Mouse (Mus musculus) midbrain, embryonic 12.5 days (tissue): ENCODE data around the gene Tmem229b. TPM values are rescaled to one million over a fixed set of nuclear protein-coding genes. Genes with fewer than 3 reads are reported as not detected.
"Not testable (repeated sequence)": the region's sequence is repeated elsewhere in the genome, so short reads cannot be mapped to it uniquely, and the experiment has no call there.

Experiments
- ATAC-seq: fragments of 200-750 bp; cut with Nextera tagmentation; 2 replicates; pipeline ENCODE4 v1.8.0; 2017; ENCODE audit warnings: low read depth, moderate TSS enrichment, moderate library complexity; ENCODE audit not compliant: low FRiP score
- H3K27ac ChIP-seq: fragments of 300-500 bp; sonication (generic); replicated peaks from 2 replicates; pipeline ENCODE4 v1.5.1; 2016; ENCODE audit warnings: mild to moderate bottlenecking
- H3K27me3 ChIP-seq: fragments of 300-500 bp; sonication (generic); 2 replicates; pipeline ENCODE4 v1.6.1; 2016; ENCODE audit warnings: mild to moderate bottlenecking
- H3K36me3 ChIP-seq: fragments of 300-500 bp; sonication (generic); 2 replicates; pipeline ENCODE4 v1.6.1; 2016
- H3K4me1 ChIP-seq: fragments of 300-500 bp; sonication (generic); 2 replicates; pipeline ENCODE4 v1.6.1; 2016
- H3K4me2 ChIP-seq: fragments of 300-500 bp; sonication (generic); replicated peaks from 2 replicates; pipeline ENCODE4 v1.6.1; 2016; ENCODE audit warnings: mild to moderate bottlenecking, moderate library complexity
- H3K4me3 ChIP-seq: fragments of 300-500 bp; sonication (generic); 2 replicates; pipeline ENCODE4 v1.5.1; 2016; ENCODE audit warnings: mild to moderate bottlenecking
- H3K9ac ChIP-seq: fragments of 300-500 bp; sonication (generic); replicated peaks from 2 replicates; pipeline ENCODE4 v1.6.1; 2016; ENCODE audit warnings: mild to moderate bottlenecking, moderate library complexity
- H3K9me3 ChIP-seq: fragments of 300-500 bp; sonication (generic); 2 replicates; pipeline ENCODE4 v1.6.1; 2016; ENCODE audit warnings: mild to moderate bottlenecking
- WGBS: fragments of 180-500 bp; shearing (Covaris S2); methylation state at CpG from one replicate; pipeline ENCODE4 v1.1.7; 2016; 5-methylcytosine and 5-hydroxymethylcytosine counted together
- polyA plus RNA-seq: library from polyadenylated mRNA; unstranded; fragments of >200 nt; fragmentation: Nextera tagmentation; extraction: Ambion mirVana; gene quantifications from 2 replicates; pipeline ENCODE4 v1.2.1, GENCODE M21; 2016

Gene Tmem229b
- polyA plus RNA-seq, 1 experiment from 2014 or later = 17.3 TPM

DNA sequence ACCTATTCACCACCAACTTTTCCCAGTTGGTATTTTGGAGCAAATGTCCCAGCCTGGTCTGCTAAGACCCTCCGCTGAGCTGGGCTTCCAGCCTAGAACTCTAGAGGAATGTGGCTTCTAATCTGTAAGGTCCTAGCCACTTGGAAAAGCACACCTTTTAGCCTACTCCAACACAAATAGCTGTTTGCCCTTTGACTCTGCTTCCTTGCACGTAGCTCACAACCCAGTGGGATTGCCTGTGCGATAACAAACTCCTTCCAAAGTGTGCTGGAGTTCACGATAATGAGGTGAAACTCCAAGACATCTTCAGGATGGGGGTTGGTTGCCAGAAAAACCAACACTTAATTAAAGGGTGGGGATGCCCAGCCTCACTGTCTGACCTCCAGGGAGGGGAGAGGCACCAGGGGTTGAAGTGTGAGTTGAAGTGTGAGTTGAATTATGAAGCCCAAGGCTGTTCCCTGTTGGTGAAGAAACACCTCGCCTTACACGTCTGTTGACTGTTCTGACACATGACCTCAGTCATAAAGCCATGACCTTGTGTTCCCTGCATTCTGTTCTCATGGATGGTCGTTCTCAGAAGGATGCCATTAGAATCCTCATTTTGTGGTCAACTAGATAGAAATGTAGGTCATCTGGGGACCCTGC lies 67.9 kb downstream of the Tmem229b start:
- no peak overlapping the region for H3K4me3 ChIP-seq
- no peaks in the 10 kb centered on the region for H3K9me3 ChIP-seq
- H3K4me1 ChIP-seq = no peaks in the 10 kb centered on the region
- no peak overlapping the region for H3K9ac ChIP-seq
- H3K36me3 ChIP-seq = no peaks in the 10 kb centered on the region
- WGBS = 83% methylated on average over 7 of the region's 7 CpGs
- no peak for ATAC-seq
- no peaks in the 10 kb centered on the region for H3K27me3 ChIP-seq
- no peak overlapping the region for H3K27ac ChIP-seq
- H3K4me2 ChIP-seq = no peak overlapping the region

DNA sequence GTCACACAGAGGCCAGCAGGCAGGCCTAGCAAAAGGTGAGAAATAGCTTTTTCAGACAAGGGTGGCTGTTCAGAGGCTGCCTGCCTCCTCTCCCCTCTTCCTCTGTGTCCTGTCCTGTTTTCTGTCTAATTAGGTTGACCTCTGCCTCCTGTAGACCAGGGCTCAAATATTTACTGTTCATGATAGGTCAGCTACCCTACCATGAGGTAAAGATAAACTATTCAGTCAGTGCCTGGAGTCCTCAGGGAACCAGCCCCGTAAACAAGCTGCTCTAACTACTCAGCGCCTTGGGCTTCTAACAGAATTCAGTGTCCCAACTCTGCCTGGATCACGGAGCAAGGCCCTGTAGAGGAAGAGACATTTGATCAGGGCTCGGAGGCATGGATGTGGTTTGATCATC lies 70.9 kb downstream of the Tmem229b start:
- no peaks in the 10 kb centered on the region for H3K27me3 ChIP-seq
- no peak for ATAC-seq
- 65% methylated on average over 4 of the region's 4 CpGs for WGBS
- H3K36me3 ChIP-seq = no peaks in the 10 kb centered on the region
- no peak overlapping the region for H3K9ac ChIP-seq
- H3K4me3 ChIP-seq = no peak overlapping the region
- no peak overlapping the region for H3K27ac ChIP-seq
- no peak overlapping the region for H3K4me2 ChIP-seq
- H3K4me1 ChIP-seq = no peaks in the 10 kb centered on the region
- no peaks in the 10 kb centered on the region for H3K9me3 ChIP-seq

DNA sequence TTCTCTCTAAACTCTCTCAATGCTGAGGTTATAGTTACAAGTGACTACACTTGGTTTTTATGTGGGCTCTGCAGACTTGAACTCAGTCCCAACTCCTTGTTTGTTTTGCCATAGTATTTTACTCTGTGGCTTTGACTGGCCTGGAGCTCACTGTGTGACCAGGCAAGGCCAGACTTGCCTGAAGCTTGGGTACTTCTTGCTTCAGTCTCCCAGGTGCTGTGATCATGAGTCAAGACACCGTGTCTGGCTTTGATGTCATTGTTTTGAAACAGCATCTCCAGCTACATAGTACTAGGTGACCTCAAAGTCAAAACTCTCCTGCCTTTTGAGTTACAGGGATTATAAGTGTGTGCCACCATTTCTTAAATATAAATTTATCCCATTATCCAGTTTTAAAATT lies 77.5 kb downstream of the Tmem229b start:
- Histone ChIP-seq H3K27ac (no peak overlapping the region), H3K9ac (no peak overlapping the region), H3K36me3 (no peaks in the 10 kb centered on the region), H3K4me3 (no peak overlapping the region), H3K27me3 (no peaks in the 10 kb centered on the region), H3K9me3 (no peaks in the 10 kb centered on the region), H3K4me2 (no peak overlapping the region), H3K4me1 (no peaks in the 10 kb centered on the region)
- no peak for ATAC-seq
- 97% methylated on average over 1 of the region's 1 CpGs for WGBS

DNA sequence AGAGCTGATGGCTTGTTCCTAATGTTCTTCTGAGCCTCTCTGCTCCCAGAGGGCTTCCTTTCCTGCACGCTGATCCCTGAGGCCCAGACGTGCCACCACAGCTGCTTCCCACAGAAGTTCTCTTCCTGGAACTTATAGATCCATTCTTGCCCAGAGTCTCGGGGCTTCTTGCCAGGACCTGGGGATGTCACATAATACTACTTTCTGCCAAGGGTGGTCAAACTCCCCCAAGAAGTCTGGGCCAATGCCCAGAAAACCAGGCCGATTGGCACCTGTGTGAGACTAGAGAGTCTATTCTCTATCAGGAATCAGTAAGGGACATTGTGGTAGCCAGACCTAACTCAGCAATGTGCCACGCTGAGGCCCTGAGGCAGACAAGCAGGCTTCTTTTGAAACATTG lies 80.1 kb downstream of the Tmem229b start:
- no peaks in the 10 kb centered on the region for H3K36me3 ChIP-seq
- H3K27ac ChIP-seq = no peak overlapping the region
- no peak for ATAC-seq
- H3K4me2 ChIP-seq = no peak overlapping the region
- no peaks in the 10 kb centered on the region for H3K9me3 ChIP-seq
- H3K4me3 ChIP-seq = no peak overlapping the region
- WGBS = 79% methylated on average over 5 of the region's 5 CpGs
- H3K4me1 ChIP-seq = no peaks in the 10 kb centered on the region
- no peak overlapping the region for H3K9ac ChIP-seq
- H3K27me3 ChIP-seq = no peaks in the 10 kb centered on the region

DNA sequence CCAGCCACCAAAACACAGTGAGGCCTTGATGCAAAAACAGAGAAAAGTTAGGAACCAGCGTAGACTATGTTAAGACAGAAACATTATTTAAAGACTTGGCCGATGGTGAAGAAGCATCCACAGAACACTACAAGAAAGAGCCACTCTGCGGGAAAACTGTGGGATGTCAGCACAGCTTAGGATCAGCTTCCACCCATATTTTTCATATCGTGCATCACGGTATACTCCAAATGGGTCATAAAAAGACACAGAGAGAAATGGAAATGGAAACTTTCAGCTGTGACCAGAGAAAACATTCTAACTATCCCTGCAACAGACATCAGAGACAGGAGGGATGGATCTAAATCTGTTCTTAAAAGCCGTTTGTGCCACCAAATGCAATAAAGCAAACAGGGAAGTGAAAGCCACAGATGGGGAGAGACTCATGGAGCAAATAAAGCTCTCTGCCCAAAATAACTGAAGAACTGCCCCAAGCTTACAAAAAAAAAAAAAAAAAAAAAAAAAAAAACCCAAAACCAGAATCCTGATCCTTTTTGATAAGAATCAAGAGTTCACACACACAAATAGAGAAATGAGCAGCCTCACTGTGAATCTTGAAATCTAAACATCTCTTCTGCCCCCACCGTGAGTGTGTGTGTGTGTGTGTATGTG lies 83.8 kb downstream of the Tmem229b start:
- 91% methylated on average over 7 of the region's 7 CpGs for WGBS
- H3K4me3 ChIP-seq = no peak overlapping the region
- H3K27ac ChIP-seq = no peak overlapping the region
- H3K4me2 ChIP-seq = no peak overlapping the region
- ATAC-seq = no peak
- 0 out of 2 replicates have a peak, but pooled peaks cover 3% of the 10 kb centered on the region for H3K4me1 ChIP-seq
- H3K9ac ChIP-seq = no peak overlapping the region
- H3K27me3 ChIP-seq = no peaks in the 10 kb centered on the region
- H3K36me3 ChIP-seq = no peaks in the 10 kb centered on the region
- no peaks in the 10 kb centered on the region for H3K9me3 ChIP-seq

DNA sequence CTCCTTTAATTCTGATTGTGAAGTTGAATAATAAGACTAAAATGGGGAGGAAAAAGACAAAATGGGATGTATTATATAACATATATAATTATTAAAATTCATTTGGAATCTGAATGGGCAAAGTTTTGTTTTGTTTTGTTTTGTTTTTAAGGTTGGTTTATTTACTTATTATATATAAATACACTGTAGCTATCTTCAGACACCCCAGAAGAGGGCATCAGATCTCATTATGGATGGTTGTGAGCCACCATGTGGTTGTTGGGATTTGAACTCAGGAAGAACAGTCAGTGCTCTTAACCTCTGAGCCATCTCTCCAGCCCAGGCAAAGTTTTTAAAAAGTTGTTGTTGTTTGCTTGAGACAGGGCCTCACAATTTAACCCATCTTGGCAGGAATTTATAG lies 84.5 kb downstream of the Tmem229b start:
- H3K27ac ChIP-seq, ATAC-seq, H3K4me3 ChIP-seq, H3K27me3 ChIP-seq, H3K9ac ChIP-seq, H3K4me1 ChIP-seq, H3K36me3 ChIP-seq, H3K9me3 ChIP-seq, H3K4me2 ChIP-seq: not testable (repeated sequence)

DNA sequence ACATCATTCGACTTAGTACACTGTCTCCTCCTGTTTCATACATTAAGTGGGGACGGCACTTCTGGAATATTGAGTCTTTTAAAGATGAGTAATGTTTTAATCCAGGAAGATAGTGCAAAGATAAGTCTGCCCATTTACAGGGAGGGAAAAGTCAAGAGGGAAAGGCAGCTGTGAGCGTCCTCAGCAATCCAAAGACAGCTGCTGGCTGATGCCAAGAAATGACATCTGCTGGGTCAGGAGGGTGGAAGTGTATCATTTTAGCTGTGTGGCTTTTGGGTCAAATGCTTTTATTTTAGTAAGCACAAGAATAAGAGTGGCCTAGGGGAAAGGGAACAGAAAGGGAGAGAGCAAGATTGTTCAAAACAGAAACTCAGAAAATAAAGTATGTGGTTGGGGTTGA lies 85.4 kb downstream of the Tmem229b start:
- no peak overlapping the region for H3K4me2 ChIP-seq
- no peaks in the 10 kb centered on the region for H3K9me3 ChIP-seq
- H3K27me3 ChIP-seq = no peaks in the 10 kb centered on the region
- ATAC-seq = no peak
- no peaks in the 10 kb centered on the region for H3K36me3 ChIP-seq
- H3K9ac ChIP-seq = no peak overlapping the region
- H3K27ac ChIP-seq = no peak overlapping the region
- H3K4me1 ChIP-seq = 0 out of 2 replicates have a peak, but pooled peaks cover 3% of the 10 kb centered on the region
- H3K4me3 ChIP-seq = no peak overlapping the region
- 72% methylated on average over 3 of the region's 3 CpGs for WGBS

DNA sequence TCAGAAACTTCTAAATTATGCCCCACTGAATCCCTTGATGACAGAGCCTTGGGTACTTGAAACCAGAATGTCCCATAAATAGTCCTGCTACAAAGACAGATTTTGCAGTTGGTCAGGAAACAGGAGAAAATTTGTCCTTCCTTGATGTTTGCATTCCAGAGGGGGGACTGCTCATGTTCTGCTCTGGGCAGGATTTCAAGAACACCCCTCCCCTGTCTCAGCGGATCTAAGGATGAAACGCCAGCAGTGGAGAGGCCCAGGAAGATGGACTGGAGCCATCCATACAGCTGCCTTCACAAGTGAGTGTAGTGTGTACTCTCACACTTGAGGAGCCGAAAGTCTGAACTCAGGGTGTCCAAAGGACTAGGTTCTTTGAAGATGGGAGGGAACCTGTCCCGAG lies 86.0 kb downstream of the Tmem229b start:
- Histone ChIP-seq H3K4me1 (0 out of 2 replicates have a peak, but pooled peaks cover 3% of the 10 kb centered on the region), H3K9me3 (no peaks in the 10 kb centered on the region), H3K4me2 (no peak overlapping the region), H3K36me3 (no peaks in the 10 kb centered on the region), H3K9ac (no peak overlapping the region), H3K4me3 (no peak overlapping the region), H3K27me3 (no peaks in the 10 kb centered on the region), H3K27ac (no peak overlapping the region)
- ATAC-seq = no peak
- WGBS = 83% methylated on average over 4 of the region's 4 CpGs

DNA sequence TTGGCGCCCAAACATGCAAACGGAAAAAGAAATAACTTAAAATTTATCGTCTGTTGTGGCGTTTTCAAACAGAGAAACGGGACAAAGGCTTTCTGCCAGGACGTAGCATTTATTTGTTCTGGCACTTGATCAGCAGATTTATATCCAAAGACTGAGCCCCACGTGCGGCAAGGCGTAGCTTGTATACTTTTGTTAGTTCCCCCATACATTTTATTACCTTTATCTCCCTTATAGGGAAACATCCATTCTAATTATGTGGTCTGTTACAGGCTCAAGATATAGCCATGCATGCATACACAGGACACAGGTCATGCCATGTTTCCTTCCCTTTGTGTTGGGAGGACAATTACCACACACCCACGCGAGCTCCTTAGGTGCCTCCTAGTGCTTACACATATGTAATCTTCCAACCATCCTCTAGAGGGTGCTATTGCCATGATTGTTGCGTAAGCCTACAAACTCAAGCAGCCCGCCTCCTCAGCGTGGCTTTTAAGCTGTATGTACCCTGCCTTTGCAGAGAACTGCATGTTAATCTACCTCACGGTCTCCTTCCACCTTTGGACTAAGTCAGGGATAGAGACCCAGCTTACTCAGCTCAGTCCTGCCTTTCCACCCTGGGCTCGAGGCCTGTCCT lies 88.2 kb downstream of the Tmem229b start:
- H3K36me3 ChIP-seq = no peaks in the 10 kb centered on the region
- no peaks in the 10 kb centered on the region for H3K9me3 ChIP-seq
- H3K4me1 ChIP-seq = 0 out of 2 replicates have a peak, but pooled peaks cover 3% of the 10 kb centered on the region
- WGBS = 34% methylated on average over 16 of the region's 16 CpGs
- H3K9ac ChIP-seq = no peak overlapping the region
- H3K27ac ChIP-seq = no peak overlapping the region
- 0 out of 2 replicates have a peak overlapping the region, but pooled peaks have one; percentile 7 for H3K4me2 ChIP-seq
- H3K4me3 ChIP-seq = no peak overlapping the region
- peak; percentile 54; the same call in 1 of the 2 replicates for ATAC-seq
- H3K27me3 ChIP-seq = peaks cover 7% of the 10 kb centered on the region

DNA sequence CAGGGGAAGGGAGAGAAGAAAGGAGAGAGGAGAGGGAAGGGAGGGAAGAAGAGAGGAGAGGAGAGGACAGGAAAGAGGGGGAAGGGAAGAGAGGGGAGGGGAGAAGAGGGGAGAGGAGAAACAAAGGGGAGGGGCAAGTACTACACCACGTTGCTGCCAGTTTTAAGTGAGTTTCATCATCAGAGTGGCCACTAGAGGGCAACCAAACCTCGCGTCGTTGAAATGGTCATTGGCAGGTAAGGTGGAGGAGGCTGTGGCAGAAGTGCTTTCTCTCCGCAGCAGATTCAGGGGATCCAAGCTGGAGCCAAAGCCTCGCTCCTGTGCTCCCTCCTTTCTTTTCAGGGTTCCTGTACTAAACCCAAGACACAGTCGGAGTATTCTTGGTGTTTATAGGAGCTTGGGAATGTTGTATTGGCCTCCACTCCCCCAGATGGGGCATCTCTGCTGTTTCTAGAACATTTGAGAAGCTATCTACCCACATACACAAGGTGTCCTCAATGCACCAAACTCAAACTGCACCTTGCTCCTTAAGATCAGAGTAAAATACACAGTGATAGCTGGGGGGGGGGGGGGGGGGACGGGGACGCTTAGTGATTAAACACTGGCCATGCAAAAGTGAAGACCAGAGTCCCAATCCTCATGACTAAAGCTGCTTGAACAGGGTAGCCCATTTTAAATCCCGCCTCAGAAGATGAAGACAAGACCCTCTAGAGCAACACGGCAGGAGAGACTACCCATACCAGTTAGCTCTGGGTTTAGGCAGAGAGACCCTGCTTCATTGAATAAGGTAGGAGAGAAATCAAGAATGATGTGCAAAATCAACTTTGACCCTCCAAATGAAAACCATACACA lies 89.0 kb downstream of the Tmem229b start:
- H3K4me2 ChIP-seq = peak overlapping the region; percentile 34

DNA sequence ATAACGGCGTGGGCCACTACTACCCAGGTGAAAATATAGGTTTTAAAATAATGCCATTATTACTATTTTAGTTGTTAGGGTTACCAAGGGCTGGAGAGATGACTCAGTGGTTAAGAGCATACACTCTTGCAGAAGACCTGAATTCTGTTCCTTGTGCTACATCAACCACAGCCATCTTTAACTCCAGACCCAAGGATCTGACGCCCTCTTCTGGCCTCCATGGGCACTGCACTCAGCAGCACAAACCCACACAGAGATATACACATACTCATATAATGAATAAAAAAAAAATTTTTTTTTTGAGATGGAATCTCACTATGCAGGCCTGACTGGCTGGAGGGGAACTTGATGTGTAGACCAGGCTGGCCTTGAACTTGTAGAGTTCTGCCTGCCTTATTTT lies 91.1 kb downstream of the Tmem229b start:
- no peak overlapping the region for H3K9ac ChIP-seq
- peaks cover 12% of the 10 kb centered on the region; the same call in 1 of the 2 replicates for H3K4me1 ChIP-seq
- H3K4me2 ChIP-seq = no peak overlapping the region
- no peaks in the 10 kb centered on the region for H3K9me3 ChIP-seq
- no peak overlapping the region for H3K4me3 ChIP-seq
- H3K27ac ChIP-seq = no peak overlapping the region
- H3K36me3 ChIP-seq = no peaks in the 10 kb centered on the region
- H3K27me3 ChIP-seq = peaks cover 34% of the 10 kb centered on the region
- ATAC-seq = no peak
- WGBS = 71% methylated on average over 3 of the region's 3 CpGs

More for the DNA sequence above, 89.0 kb downstream of the Tmem229b start:
- WGBS = 15% methylated on average over 11 of the region's 11 CpGs
- ATAC-seq = peak; percentile 65
- Histone ChIP-seq H3K4me1 (0 out of 2 replicates have a peak, but pooled peaks cover 3% of the 10 kb centered on the region), H3K27ac (no peak overlapping the region), H3K27me3 (peaks cover 14% of the 10 kb centered on the region), H3K9me3 (no peaks in the 10 kb centered on the region), H3K36me3 (no peaks in the 10 kb centered on the region), H3K4me3 (no peak overlapping the region), H3K9ac (no peak overlapping the region)

DNA sequence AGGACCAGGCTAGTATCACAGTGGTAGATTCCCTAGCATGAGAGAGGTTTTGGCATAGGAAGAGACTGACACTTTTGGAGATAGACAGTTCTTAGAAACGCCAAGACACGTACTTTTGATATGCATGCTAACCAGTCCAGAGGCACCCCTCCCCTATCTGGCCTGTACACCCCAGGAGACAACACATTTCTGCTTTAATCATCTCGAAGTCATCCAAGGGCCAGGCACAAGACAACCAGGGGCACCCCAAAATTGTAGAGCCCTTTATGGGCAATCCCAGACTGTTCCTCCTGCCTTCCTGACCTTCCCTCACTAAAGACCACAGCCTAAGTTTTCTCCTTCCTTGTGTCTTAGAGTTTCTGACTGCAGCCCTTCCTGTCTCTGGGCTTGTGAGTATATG lies 91.9 kb downstream of the Tmem229b start:
- WGBS = 84% methylated on average over 3 of the region's 3 CpGs
- ATAC-seq = no peak
- Histone ChIP-seq H3K4me3 (no peak overlapping the region), H3K9ac (no peak overlapping the region), H3K4me1 (peaks cover 16% of the 10 kb centered on the region), H3K4me2 (no peak overlapping the region), H3K9me3 (no peaks in the 10 kb centered on the region), H3K36me3 (no peaks in the 10 kb centered on the region), H3K27me3 (peaks cover 42% of the 10 kb centered on the region), H3K27ac (no peak overlapping the region)
